Mouse (Mus musculus) Patski (cell line): Measurements from ENCODE around the gene Trappc1. TPM values are rescaled to one million over a fixed set of nuclear protein-coding genes. Genes with fewer than 3 reads are reported as not detected.
A peak's percentile ranks its signal among the peaks of the same experiment; 100 is the strongest.

Experiments used
- ATAC-seq: fragments of 100-300 bp; one replicate; pipeline ENCODE4 v1.8.0; 2021
- CTCF ChIA-PET: fragments of 350-600 bp; sonication (Branson Sonifier 250); formaldehyde crosslinking; loops from one replicate; lab custom pipeline; 2022; ENCODE audit warnings: inconsistent platforms; lab: Charles Lee
- POLR2A ChIA-PET: fragments of 350-600 bp; sonication (Branson Sonifier 250); formaldehyde crosslinking; loops from one replicate; lab custom pipeline; 2022; ENCODE audit warnings: antibody characterized with exemption, inconsistent platforms; lab: Charles Lee
- DNase-seq: peaks from one replicate; pipeline ENCODE4 v3.0.0-alpha.2; 2011; ENCODE audit warnings: low read depth, low spot score
- H3K27me3 ChIP-seq: fragments of 371-371 bp; one replicate; pipeline ENCODE4 v1.5.1; 2021
- CTCF ChIP-seq: fragments of 100-300 bp; IDR thresholded peaks from one replicate; pipeline ENCODE4 v1.5.1; 2021
- in situ Hi-C: fragments of 300-500 bp; cut with MboI; formaldehyde crosslinking; loops from 3 replicates; pipeline ENCODE4 v1.11.1; 2018; ENCODE audit warnings: low pct_unique_long_range_greater_than_20kb, mixed read lengths
- polyA plus RNA-seq: library from polyadenylated mRNA; unstranded; gene quantifications from one replicate; pipeline ENCODE4 v1.2.3, GENCODE M21; 2021

The Trappc1 gene
- polyA plus RNA-seq, 1 experiment from 2014 or later: 84.6 TPM

DNA sequence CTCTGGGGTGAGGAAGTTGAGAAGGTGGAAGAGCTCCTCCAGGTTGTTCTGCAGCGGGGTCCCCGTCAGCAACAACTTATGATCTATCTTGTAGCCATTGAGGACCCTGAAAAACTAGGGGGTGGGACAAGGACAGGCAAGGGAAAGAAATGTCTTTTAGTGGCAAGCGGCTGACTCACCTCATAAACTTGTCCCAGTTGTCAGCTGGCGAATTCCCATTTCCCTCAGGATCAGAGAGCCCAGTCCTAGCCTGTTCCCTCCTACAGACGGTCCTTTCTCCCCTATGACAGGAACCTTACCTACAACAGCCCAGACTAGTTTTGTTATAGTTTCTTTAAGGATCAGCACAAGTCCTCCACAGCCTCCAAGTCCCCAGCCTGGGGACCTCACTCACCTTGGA, 32.8 kb downstream of the Trappc1 start:
- ChIA-PET CTCF (no interaction called here), POLR2A (interaction anchor here (0.5 kb wide), 1 partner anchor 13 kb away, joined by 4 read pairs; no protein-coding TSS in a partner anchor)
- no peak for ATAC-seq
- no peaks in the 10 kb centered on the region for H3K27me3 ChIP-seq
- DNase-seq: no peak
- in situ Hi-C loops: no loop called here
- no peak for TF ChIP-seq CTCF

DNA sequence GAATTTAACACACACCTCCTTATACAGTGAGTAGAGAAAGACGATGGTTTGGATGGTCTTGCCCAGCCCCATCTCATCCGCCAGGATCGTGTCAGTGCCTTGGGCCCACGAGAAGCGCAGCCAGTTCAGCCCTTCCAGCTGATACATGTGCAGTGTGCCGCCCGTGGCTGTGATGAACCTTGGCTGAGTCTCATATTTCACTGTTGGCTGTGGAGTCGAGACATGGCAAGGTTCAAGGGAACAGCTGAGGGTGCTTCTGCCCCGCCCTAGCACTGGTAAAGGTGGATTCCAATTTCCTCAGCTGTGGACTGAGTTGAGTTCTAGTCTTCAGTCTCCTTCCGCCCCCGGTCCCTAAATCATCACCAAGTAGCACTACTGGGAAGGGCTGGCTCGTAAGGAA, 33.9 kb downstream of the Trappc1 start:
- CTCF ChIA-PET: no interaction called here
- DNase-seq (no peak), ATAC-seq (no peak)
- in situ Hi-C loops: no loop called here
- POLR2A ChIA-PET: no interaction called here
- H3K27me3 ChIP-seq: no peaks in the 10 kb centered on the region
- TF ChIP-seq CTCF: no peak

DNA sequence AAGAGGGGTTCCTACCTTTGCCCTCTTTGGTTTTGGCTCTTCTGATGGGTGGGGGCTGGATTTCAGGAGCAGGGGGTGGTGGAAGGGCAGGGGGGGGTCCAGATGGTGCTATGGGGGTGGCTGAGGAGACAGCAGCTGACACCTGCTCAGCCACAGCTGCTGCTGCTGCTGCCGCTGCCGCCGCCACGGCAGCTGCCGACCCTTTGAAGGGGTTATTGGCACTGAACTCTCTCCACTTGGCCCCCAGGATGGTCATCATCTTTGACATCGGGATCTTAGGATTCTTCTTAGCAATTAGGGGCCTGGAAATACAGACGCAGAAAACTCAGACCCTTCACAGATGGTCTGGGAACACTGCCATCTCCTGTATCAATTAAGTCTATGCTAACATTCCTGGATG, 38.2 kb downstream of the Trappc1 start:
- in situ Hi-C loops: no loop called here
- ATAC-seq (no peak), DNase-seq (no peak)
- no peaks in the 10 kb centered on the region for H3K27me3 ChIP-seq
- no peak for TF ChIP-seq CTCF
- POLR2A ChIA-PET: interaction anchor here (0.6 to 1.1 kb wide), 2 partner anchors 26 to 62 kb away, joined by 4 to 6 read pairs; no protein-coding TSS in a partner anchor
- CTCF ChIA-PET: interaction anchor here (0.8 to 2.3 kb wide), 3 partner anchors 9 to 104 kb away, joined by 3 to 5 read pairs (median 3); no protein-coding TSS in a partner anchor

DNA sequence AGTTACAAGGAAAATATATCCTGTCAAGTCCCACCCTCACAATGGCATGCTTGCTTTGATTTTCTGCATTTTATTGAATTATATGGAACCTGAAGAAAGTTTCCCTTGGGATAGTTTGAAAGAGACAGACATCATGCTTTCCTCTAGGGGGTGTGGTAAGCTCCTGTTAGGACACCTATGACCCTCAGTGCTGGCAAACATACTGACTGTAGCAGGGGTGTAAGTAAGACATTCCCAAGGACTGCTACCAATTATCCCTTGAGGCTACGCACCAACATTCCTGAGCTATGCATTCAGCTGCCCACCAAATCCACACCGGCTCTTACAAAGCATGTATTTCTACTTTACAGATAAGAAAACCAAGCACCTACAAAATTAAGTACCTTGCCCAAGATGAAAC, 38.7 kb downstream of the Trappc1 start:
- CTCF ChIA-PET: interaction anchor here (0.8 to 2.3 kb wide), 3 partner anchors 9 to 105 kb away, joined by 3 to 5 read pairs (median 3); no protein-coding TSS in a partner anchor
- ATAC-seq: no peak
- no peak for TF ChIP-seq CTCF
- in situ Hi-C loops: no loop called here
- no peak for DNase-seq
- POLR2A ChIA-PET: interaction anchor here (0.6 to 1.1 kb wide), 2 partner anchors 27 to 62 kb away, joined by 4 to 6 read pairs; no protein-coding TSS in a partner anchor
- H3K27me3 ChIP-seq: no peaks in the 10 kb centered on the region

DNA sequence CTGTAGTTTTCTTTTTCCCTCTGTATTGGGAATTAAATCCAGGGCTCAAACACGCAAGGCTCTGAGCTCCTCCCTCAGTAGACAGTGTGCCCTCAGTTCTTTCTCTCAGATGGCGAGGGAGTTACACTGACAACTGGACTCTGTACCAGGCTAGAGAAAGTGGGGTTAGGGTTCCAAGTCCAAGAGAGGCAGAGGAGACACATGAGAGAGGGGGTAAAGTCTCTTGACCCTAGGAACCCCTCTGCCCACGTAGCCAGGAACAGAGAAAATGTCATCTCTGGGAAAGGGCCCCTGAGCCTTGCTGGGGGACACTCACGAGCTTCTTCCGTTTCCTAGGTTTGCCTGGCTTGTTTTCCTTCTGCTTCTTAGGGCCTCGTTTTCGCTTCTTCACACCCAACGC, 40.6 kb downstream of the Trappc1 start:
- DNase-seq (no peak), ATAC-seq (no peak)
- TF ChIP-seq CTCF: no peak
- in situ Hi-C loops: no loop called here
- ChIA-PET CTCF (interaction anchor here (0.9 to 2.3 kb wide), 2 partner anchors 13 to 107 kb away, joined by 3 to 5 read pairs; no protein-coding TSS in a partner anchor), POLR2A (no interaction called here)
- H3K27me3 ChIP-seq: no peaks in the 10 kb centered on the region

GRCm38 (mm10) chr11:69364910-69365309, 41.1 kb downstream of the Trappc1 start:
- DNase-seq: peak; percentile 72
- ATAC-seq: peak; percentile 14
- TF ChIP-seq CTCF: no peak
- POLR2A ChIA-PET: no interaction called here
- in situ Hi-C loops: no loop called here
- CTCF ChIA-PET: interaction anchor here (0.9 kb wide), 1 partner anchor 13 kb away, joined by 3 read pairs; no protein-coding TSS in a partner anchor
- no peaks in the 10 kb centered on the region for H3K27me3 ChIP-seq

GRCm38 (mm10) chr11:69365722-69366121, 41.9 kb downstream of the Trappc1 start:
- CTCF ChIA-PET: no interaction called here
- no peak for DNase-seq
- POLR2A ChIA-PET: no interaction called here
- no peaks in the 10 kb centered on the region for H3K27me3 ChIP-seq
- TF ChIP-seq CTCF: no peak
- ATAC-seq: no peak
- in situ Hi-C loops: no loop called here

DNA sequence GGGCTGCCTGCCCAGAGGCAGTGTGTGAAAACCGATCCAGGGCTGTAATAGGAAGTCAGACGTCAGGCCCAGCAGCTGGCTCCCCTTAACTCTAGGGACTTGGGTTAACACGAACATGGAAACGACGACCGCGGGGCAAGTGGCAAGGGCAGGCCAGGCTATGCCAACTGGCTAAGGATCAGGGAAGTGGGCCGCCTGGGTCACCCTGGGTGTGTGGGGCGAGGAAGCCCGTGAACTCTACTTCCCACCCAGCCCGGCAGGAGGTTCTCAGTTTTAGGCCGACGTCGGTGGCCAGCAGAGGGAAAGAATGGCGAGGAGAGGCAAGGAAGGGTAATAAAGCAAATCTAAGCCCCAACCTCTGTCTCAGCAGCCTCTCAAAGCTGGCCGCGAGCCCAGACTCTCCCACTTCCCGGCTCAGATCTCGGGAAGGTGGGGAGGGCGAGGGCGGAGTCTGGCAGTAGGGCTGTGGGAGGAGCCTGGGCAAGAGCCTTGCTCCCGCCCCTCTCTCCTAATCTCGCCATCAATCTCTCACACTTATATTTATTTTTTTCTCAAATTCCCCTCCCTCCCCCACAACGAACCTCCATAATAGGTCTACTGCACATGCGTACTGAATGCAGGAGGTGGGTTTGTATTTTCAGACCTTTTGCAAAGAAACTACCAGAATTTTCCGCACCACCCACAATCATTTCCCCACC, 42.5 kb downstream of the Trappc1 start:
- ChIA-PET CTCF (no interaction called here), POLR2A (interaction anchor here (1.5 kb wide), 1 partner anchor 13 kb away, joined by 6 read pairs; no protein-coding TSS in a partner anchor)
- peak; percentile 60 for ATAC-seq
- in situ Hi-C loops: no loop called here
- H3K27me3 ChIP-seq: no peaks in the 10 kb centered on the region
- peak; percentile 80 for DNase-seq
- TF ChIP-seq CTCF: no peak

DNA sequence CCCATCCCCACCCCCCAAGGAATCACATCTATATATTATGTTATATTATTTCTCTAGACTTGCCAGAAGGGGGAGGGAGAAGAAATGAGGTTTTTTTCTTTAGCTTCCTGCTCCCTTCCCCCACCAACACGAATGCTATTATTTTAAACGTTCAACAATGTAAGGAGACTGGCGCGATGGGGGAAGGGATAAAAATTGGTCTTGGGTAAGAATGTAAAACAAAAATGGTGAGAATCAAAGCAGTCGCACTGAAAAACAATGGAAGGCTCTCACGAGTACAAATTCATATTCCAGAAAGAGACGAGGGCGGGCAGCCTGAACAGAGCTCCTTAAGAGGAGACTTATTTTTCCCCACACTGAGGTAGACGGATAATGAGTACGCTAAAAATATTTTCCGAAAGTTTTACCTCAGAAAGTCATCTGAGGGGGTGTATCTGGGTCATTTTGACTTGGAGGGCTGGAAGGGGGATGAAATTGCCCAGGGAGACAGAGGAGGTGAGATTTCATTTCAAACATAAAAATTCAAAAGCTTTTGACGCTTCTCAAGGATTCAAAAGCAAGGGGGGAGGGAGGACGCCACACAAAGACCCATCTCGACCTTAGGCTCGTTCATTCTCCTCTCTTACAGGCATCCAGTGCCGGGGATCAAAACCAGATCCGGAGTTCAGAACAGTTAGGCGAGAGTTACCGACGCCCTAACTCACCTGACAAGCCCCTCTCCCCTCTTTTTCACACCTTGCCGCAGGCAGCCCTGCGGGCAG, 43.3 kb downstream of the Trappc1 start:
- TF ChIP-seq CTCF: no peak
- ChIA-PET POLR2A (interaction anchor here (0.8 to 1.7 kb wide), 3 partner anchors 12 to 112 kb away, joined by 4 to 6 read pairs (median 6); partner anchors contain the start of gene Kcnab3), CTCF (interaction anchor here (1.1 kb wide), 1 partner anchor 43 kb away, joined by 3 read pairs; the partner anchor contains the start of genes Cntrob and Trappc1)
- ATAC-seq (no peak), DNase-seq (no peak)
- no peaks in the 10 kb centered on the region for H3K27me3 ChIP-seq
- in situ Hi-C loops: no loop called here

DNA sequence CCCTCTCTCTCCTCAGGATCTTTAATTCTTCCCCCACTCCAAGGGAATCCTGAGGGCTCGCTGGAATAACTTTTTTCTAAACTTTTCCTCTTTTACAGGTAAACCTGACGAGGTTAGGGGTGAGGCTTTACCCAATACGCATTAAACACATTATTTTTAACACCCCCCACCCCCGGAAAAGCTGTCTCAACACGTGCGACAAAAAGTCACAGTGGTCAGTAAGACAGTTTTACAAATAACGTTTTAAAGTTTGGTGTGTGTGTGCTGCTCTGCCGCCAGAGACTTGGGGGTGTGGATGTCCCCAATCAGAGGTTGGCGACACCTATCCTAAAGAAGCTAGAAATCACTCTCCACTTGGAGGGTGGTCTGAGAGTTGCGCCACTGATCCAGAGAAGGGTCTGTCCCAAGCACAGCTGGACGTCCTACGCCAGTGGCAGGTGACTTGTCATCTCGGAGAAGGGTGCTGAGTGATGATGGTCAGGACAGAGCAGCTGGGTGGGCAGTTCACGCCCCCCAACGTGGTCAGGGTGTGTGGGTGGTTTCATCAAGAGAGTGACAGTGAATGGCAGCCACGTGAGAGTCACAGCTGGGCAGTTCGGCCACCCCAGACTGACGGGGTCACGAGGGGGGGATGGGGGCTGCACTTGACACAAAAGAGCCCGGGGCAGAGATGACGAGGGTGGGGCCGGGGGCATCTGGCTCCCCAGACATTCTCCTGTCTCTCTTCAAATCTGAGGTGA, 44.0 kb downstream of the Trappc1 start:
- ATAC-seq (no peak), DNase-seq (no peak)
- no peaks in the 10 kb centered on the region for H3K27me3 ChIP-seq
- CTCF ChIA-PET: interaction anchor here (1.1 kb wide), 1 partner anchor 44 kb away, joined by 3 read pairs; the partner anchor contains the start of genes Cntrob and Trappc1
- TF ChIP-seq CTCF: no peak
- POLR2A ChIA-PET: interaction anchor here (0.7 to 1.7 kb wide), 7 partner anchors 11 to 113 kb away, joined by 3 to 6 read pairs (median 4); partner anchors contain the start of gene Kcnab3
- in situ Hi-C loops: no loop called here
